20 mouse cellular contexts compared by ENCODE assay signal in the genomic region with DNA sequence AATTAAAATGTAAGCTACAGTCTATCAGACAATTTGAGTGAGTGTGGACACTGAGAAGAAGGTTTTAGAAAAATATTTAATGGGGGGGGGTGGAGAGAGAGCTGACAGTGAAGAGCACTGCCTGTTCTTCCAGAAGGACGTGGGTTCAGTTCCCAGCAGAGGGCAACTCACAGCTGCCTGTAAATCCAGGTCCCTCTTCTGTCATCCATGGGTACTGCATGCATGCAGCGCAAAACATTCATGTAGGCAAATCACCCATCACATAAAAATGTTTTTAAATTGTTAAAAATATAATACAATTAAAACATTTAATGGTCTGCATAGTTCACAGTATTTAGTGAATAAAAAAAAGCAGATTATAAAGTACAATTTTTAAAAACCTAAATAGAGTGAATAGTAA. TPM values are rescaled to one million over a fixed set of nuclear protein-coding genes. Genes with fewer than 3 reads are reported as not detected.
DNase-seq lines count a peak whose midpoint lies in the region; TF ChIP-seq lines count a peak whose summit lies in the region.
"Had no signal": no experiment of that assay in that cellular context is flagged by ENCODE, and none has a peak within 500 bp of the region (broad histone marks: within the 10 kb centered on the region; RNA-seq: fewer than 3 reads in every experiment).

No protein-coding gene starts in this region.

- H3K4me1 ChIP-seq in liver, adult 2 months (ENCODE audit: control insufficient read depth, insufficient read depth, low read length), result peaks cover 15% of the 10 kb centered on the region
- H3K4me1 ChIP-seq in embryonic facial prominence, embryonic 10.5 days, result peaks cover 65% of the 10 kb centered on the region

- intact Hi-C loops in gastrocnemius, adult 2 months (cut with DNase I), result no loop called here

- no peaks in the 10 kb centered on the region for H3K79me2 ChIP-seq in liver, adult 2 months (ENCODE audit: control insufficient read depth, insufficient read depth, low read length)

- H3K36me3 ChIP-seq in liver, adult 2 months (ENCODE audit: control insufficient read depth, insufficient read depth, low read length), result no peaks in the 10 kb centered on the region
- H3K36me3 ChIP-seq in embryonic facial prominence, embryonic 10.5 days (replicated peaks), result peaks cover 39% of the 10 kb centered on the region
- H3K36me3 ChIP-seq: embryonic facial prominence, embryonic 12.5 days; hindbrain, embryonic 12.5 days; liver, embryonic 13.5 days; midbrain, embryonic 12.5 days had no signal

- WGBS in liver, adult 2 months, result 87% methylated on average over 2 of the region's 2 CpGs
- WGBS in embryonic facial prominence, embryonic 10.5 days, result 92% methylated on average over 2 of the region's 2 CpGs

- no peak for TF ChIP-seq POLR2A in liver, adult 2 months (IDR thresholded peaks at IDR 0.05; ENCODE audit: extremely low read depth, insufficient read depth, low read length)

- no peaks in the 10 kb centered on the region for H3K9me3 ChIP-seq in embryonic facial prominence, embryonic 10.5 days
- H3K9me3 ChIP-seq: embryonic facial prominence, embryonic 12.5 days; hindbrain, embryonic 12.5 days; liver, embryonic 13.5 days; midbrain, embryonic 12.5 days had no signal

- H3K4me3 ChIP-seq in gastrocnemius, adult 2 months, result no peak overlapping the region
- no peak overlapping the region for H3K4me3 ChIP-seq in liver, adult 2 months (ENCODE audit: insufficient read depth, low read depth, low read length)
- no peak overlapping the region for H3K4me3 ChIP-seq in embryonic facial prominence, embryonic 10.5 days
- H3K4me3 ChIP-seq: embryonic facial prominence, embryonic 12.5 days; hindbrain, embryonic 12.5 days; liver, embryonic 13.5 days; midbrain, embryonic 12.5 days; myocyte had no signal

- no peak for DNase-seq in gastrocnemius, adult 2 months
- no peak for DNase-seq in gastrocnemius, adult 18-20 months (ENCODE audit: low spot score)
- no peak for DNase-seq in liver, adult 2 months (ENCODE audit: extremely low read depth, low read depth, low spot score)
- DNase-seq in liver (no peak), ES-CJ7 (ENCODE audit: low read depth, low spot score) (peak; percentile 57)
- DNase-seq in embryonic facial prominence, embryonic 10.5 days (ENCODE audit: low spot score), result peak; percentile 17
- DNase-seq in retina, embryonic 14.5 days (ENCODE audit: low spot score), result no peak
- no peak for DNase-seq in Muller cell, postnatal 12 days (ENCODE audit: inconsistent ontology term)
- DNase-seq: adrenal gland, postnatal 14 days; cerebellum, postnatal 25 days; kidney, adult 11 months; kidney, postnatal 25 days; liver, embryonic 13.5 days; lung, postnatal 36 days; thymus, postnatal 36 days had no signal

- peak; percentile 17; the same call in 1 of the 2 replicates for TF ChIP-seq CTCF in gastrocnemius, adult 2 months (IDR thresholded peaks at IDR 0.05)
- TF ChIP-seq CTCF in liver, adult 2 months (IDR thresholded peaks at IDR 0.05; ENCODE audit: low read depth, low read length), result peak; percentile 31; the same call in 1 of the 2 replicates

- H3K27ac ChIP-seq in gastrocnemius, adult 2 months, result no peak overlapping the region
- H3K27ac ChIP-seq in liver, adult 2 months (replicated peaks; ENCODE audit: insufficient read depth, low read depth, low read length), result no peak overlapping the region
- H3K27ac ChIP-seq in embryonic facial prominence, embryonic 10.5 days (replicated peaks), result no peak overlapping the region
- H3K27ac ChIP-seq: embryonic facial prominence, embryonic 12.5 days; hindbrain, embryonic 12.5 days; liver, embryonic 13.5 days; midbrain, embryonic 12.5 days had no signal

- no peaks in the 10 kb centered on the region for H3K27me3 ChIP-seq in liver, adult 2 months (ENCODE audit: control insufficient read depth, insufficient read depth, low read length)
- no peaks in the 10 kb centered on the region for H3K27me3 ChIP-seq in embryonic facial prominence, embryonic 10.5 days (replicated peaks; ENCODE audit: low read depth, poor library complexity, severe bottlenecking)
- H3K27me3 ChIP-seq: embryonic facial prominence, embryonic 12.5 days; hindbrain, embryonic 12.5 days; liver, embryonic 13.5 days; midbrain, embryonic 12.5 days had no signal

- no peak overlapping the region for H3K9ac ChIP-seq in liver, adult 2 months (ENCODE audit: low read depth, low read length)
- H3K9ac ChIP-seq: embryonic facial prominence, embryonic 12.5 days; hindbrain, embryonic 12.5 days; liver, embryonic 13.5 days; midbrain, embryonic 12.5 days had no signal

RNA-seq across cellular contexts. Expression of a gene that starts 49.6 kb away (rescaled TPM):
- total RNA-seq in gastrocnemius, adult 2 months (2021), result 10 to 100 TPM; 11.6 to 15.4 TPM
- 10 to 100 TPM; 14.6 to 14.9 TPM for total RNA-seq in gastrocnemius, adult 18-20 months (2021)
- total RNA-seq in liver, adult 2 months (2014; rRNA removed), result 0.20 and 0.46 TPM in 2 replicates
- 0.21 and 0.22 TPM in 2 replicates for polyA plus RNA-seq in liver, adult 2 months (2012; rRNA removed)
- 6.5 and 7.3 TPM in 2 replicates for polyA plus RNA-seq in embryonic facial prominence, embryonic 10.5 days (2016; fragmentation: Nextera tagmentation; extraction: Ambion mirVana)
- total RNA-seq: neutrophil, adult 5-6 weeks had no signal

Comparison
In these comparisons a context has a peak if more than half of its experiments do, and no peak if none do; other contexts are left out.
1. DNase-seq: peak in ES-CJ7 (single experiment) and embryonic facial prominence, embryonic 10.5 days (single experiment); none in gastrocnemius, adult 2 months (single experiment), gastrocnemius, adult 18-20 months (single experiment), liver, adult 2 months (single experiment), liver (single experiment), retina, embryonic 14.5 days (single experiment) and Muller cell, postnatal 12 days (single experiment).